Mouse (Mus musculus) liver, postnatal 0 days (tissue): ENCODE data around the gene Asxl2. TPM values are rescaled to one million over a fixed set of nuclear protein-coding genes. Genes with fewer than 3 reads are reported as not detected.
A peak's percentile ranks its signal among the peaks of the same experiment; 100 is the strongest.

Experiments
- ATAC-seq: fragments of 200-750 bp; cut with Nextera tagmentation; 2 replicates; pipeline ENCODE4 v1.8.0; 2017; ENCODE audit warnings: mild to moderate bottlenecking, moderate library complexity
- DNase-seq: peaks from one replicate; pipeline ENCODE4 v3.0.0-alpha.2; 2016
- H3K27ac ChIP-seq: fragments of 300-500 bp; sonication (generic); 2 replicates; pipeline ENCODE4 v1.5.1; 2014; ENCODE audit warnings: antibody characterized with exemption, moderate library complexity, mild to moderate bottlenecking, low read depth
- H3K27me3 ChIP-seq: fragments of 300-500 bp; sonication (generic); 2 replicates; pipeline ENCODE4 v1.6.1; 2014; ENCODE audit warnings: low read length, control low read depth, mixed read lengths; ENCODE audit not compliant: insufficient read depth
- H3K36me3 ChIP-seq: fragments of 300-500 bp; sonication (generic); replicated peaks from 2 replicates; pipeline ENCODE4 v1.6.1; 2014; ENCODE audit warnings: mild to moderate bottlenecking, control low read depth, low read length, moderate library complexity, mixed read lengths; ENCODE audit not compliant: insufficient read depth
- H3K4me1 ChIP-seq: fragments of 300-500 bp; sonication (generic); 2 replicates; pipeline ENCODE4 v1.6.1; 2014; ENCODE audit warnings: antibody characterized with exemption, mild to moderate bottlenecking, control low read depth; ENCODE audit not compliant: insufficient read depth
- H3K4me2 ChIP-seq: fragments of 300-500 bp; sonication (generic); 2 replicates; pipeline ENCODE4 v1.6.1; 2014; ENCODE audit warnings: low read depth, mild to moderate bottlenecking, low read length, moderate library complexity, mixed read lengths
- H3K4me3 ChIP-seq: fragments of 300-500 bp; sonication (generic); 2 replicates; pipeline ENCODE4 v1.5.1; 2014; ENCODE audit warnings: low read depth, low read length
- H3K9ac ChIP-seq: fragments of 300-500 bp; sonication (generic); replicated peaks from 2 replicates; pipeline ENCODE4 v1.6.1; 2014; ENCODE audit warnings: mild to moderate bottlenecking, moderate library complexity
- H3K9me3 ChIP-seq: fragments of 300-500 bp; sonication (generic); 2 replicates; pipeline ENCODE4 v1.6.1; 2016; ENCODE audit warnings: mild to moderate bottlenecking, control low read depth, low read length, mixed read lengths
- CTCF ChIP-seq: sonication (generic); IDR thresholded peaks from 2 replicates; pipeline ENCODE4 v1.5.1; 2016; ENCODE audit warnings: antibody characterized with exemption, low read depth
- EP300 ChIP-seq: IDR thresholded peaks from 2 replicates; pipeline ENCODE4 v1.6.1; 2016; ENCODE audit warnings: antibody characterized with exemption, low read depth, mild to moderate bottlenecking
- WGBS: fragments of 180-500 bp; shearing (Covaris S2); extraction: QIAGEN DNeasy Blood & Tissue Kit; methylation state at CpG from one replicate; pipeline ENCODE4 v1.1.7; 2014; ENCODE audit not compliant: insufficient replicate concordance; 5-methylcytosine and 5-hydroxymethylcytosine counted together
- polyA plus RNA-seq: library from polyadenylated mRNA; unstranded; fragments of >200 nt; fragmentation: Nextera tagmentation; extraction: Ambion mirVana; gene quantifications from 2 replicates; pipeline ENCODE4 v1.2.1, GENCODE M21; 2015

Gene Asxl2
- polyA plus RNA-seq, 1 experiment from 2014 or later = 5.1 TPM

DNA sequence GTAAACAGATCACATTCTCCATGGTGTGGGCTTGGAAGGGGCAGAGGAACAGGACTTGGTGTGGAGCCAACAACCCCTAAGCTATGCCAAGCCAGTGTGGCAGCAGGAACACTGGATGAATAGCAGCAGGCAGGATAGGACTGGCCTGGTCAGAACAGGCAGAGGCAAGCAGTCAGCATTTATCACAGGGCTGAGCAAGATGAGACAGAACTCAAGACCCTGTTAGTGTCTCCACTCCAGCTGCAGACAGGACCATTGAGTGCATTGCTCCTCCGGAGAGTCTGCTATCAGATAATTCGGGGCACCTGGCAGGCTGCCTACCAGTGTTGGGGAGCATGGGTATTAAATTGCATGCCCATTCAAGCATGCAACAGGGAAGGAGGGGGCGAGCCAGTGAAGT, 111.0 kb downstream of the Asxl2 start:
- H3K9me3 ChIP-seq = no peaks in the 10 kb centered on the region
- no peaks in the 10 kb centered on the region for H3K4me1 ChIP-seq
- H3K9ac ChIP-seq = no peak overlapping the region
- H3K4me3 ChIP-seq = no peak overlapping the region
- no peak for ATAC-seq
- TF ChIP-seq CTCF (no peak), EP300 (no peak)
- 63% methylated on average over 3 of the region's 3 CpGs for WGBS
- no peak for DNase-seq
- H3K36me3 ChIP-seq = no peaks in the 10 kb centered on the region
- no peaks in the 10 kb centered on the region for H3K27me3 ChIP-seq
- H3K4me2 ChIP-seq = no peak overlapping the region
- H3K27ac ChIP-seq = no peak overlapping the region

- Histone ChIP-seq H3K9me3 (no peaks in the 10 kb centered on the region), H3K36me3 (no peaks in the 10 kb centered on the region), H3K4me3 (no peak overlapping the region), H3K4me1 (0 out of 2 replicates have a peak, but pooled peaks cover 3% of the 10 kb centered on the region), H3K4me2 (no peak overlapping the region), H3K27me3 (no peaks in the 10 kb centered on the region), H3K9ac (no peak overlapping the region), H3K27ac (no peak overlapping the region)
- TF ChIP-seq CTCF (no peak), EP300 (no peak)
- DNase-seq (no peak), ATAC-seq (no peak)
- WGBS = 52% methylated on average over 1 of the region's 1 CpGs
Measured at GRCm38 (mm10) chr12:3538036-3538435, 111.4 kb downstream of the Asxl2 start.

DNA sequence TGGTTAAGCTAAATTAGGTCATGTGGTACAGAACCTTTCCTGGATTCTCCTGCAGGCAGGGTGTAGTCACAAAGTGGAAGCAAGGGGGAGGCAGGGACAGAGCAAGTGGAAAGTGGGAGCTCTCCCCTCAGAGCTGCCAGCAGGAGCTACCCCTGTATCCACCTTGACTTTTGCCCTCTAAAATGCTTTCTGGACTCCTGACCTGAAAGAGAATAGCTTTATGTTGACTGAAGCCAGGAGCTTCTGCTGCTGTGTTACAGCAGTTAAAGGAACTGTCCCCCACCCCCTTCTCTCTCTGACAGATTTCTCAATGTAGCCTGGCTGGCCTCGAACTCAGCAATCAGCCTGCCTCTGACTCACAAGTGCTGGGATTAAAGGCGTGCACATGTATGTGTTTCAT, 112.9 kb downstream of the Asxl2 start:
- Histone ChIP-seq H3K27ac (no peak overlapping the region), H3K4me1 (0 out of 2 replicates have a peak, but pooled peaks cover 3% of the 10 kb centered on the region), H3K9ac (no peak overlapping the region), H3K9me3 (no peaks in the 10 kb centered on the region), H3K4me3 (no peak overlapping the region), H3K36me3 (no peaks in the 10 kb centered on the region), H3K27me3 (no peaks in the 10 kb centered on the region), H3K4me2 (no peak overlapping the region)
- DNase-seq (no peak), ATAC-seq (peak; percentile 68)
- 52% methylated on average over 2 of the region's 2 CpGs for WGBS
- TF ChIP-seq EP300 (no peak), CTCF (no peak)

- H3K4me3 ChIP-seq = no peak overlapping the region
- DNase-seq (no peak), ATAC-seq (no peak)
- H3K9me3 ChIP-seq = no peaks in the 10 kb centered on the region
- TF ChIP-seq CTCF = no peak
- no peak for TF ChIP-seq EP300
- H3K27me3 ChIP-seq = no peaks in the 10 kb centered on the region
- H3K9ac ChIP-seq = no peak overlapping the region
- 83% methylated on average over 7 of the region's 7 CpGs for WGBS
- no peak overlapping the region for H3K27ac ChIP-seq
- H3K4me2 ChIP-seq = no peak overlapping the region
- no peaks in the 10 kb centered on the region for H3K36me3 ChIP-seq
- 0 out of 2 replicates have a peak, but pooled peaks cover 3% of the 10 kb centered on the region for H3K4me1 ChIP-seq
Measured at GRCm38 (mm10) chr12:3540871-3541270, 114.2 kb downstream of the Asxl2 start.

DNA sequence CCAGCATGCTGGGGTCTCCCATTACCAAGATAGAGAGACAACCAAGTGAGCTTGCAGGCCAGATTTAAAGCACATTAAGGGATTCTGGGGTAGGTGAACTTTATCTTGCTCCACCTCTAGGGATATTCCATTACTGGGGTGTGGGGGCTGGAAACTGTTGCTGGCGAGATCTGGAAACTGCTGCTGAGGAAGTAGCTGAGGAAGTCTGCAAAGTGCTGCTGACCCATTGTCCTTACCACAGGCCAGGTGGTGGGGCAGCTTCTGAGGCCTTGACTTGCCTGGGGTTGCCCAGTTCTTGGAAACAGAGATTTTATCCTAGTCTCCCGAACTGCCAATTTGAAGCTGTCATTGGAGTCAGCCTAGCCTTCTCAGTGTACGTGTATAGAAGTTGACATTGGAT, 118.8 kb downstream of the Asxl2 start:
- Histone ChIP-seq H3K4me3 (no peak overlapping the region), H3K27me3 (no peaks in the 10 kb centered on the region), H3K9me3 (no peaks in the 10 kb centered on the region), H3K4me1 (0 out of 2 replicates have a peak, but pooled peaks cover 4% of the 10 kb centered on the region), H3K4me2 (no peak overlapping the region), H3K27ac (no peak overlapping the region), H3K36me3 (no peaks in the 10 kb centered on the region), H3K9ac (no peak overlapping the region)
- 38% methylated on average over 3 of the region's 3 CpGs for whole genome bisulfite sequencing
- DNase-seq (no peak), ATAC-seq (no peak)
- TF ChIP-seq CTCF (no peak), EP300 (no peak)

DNA sequence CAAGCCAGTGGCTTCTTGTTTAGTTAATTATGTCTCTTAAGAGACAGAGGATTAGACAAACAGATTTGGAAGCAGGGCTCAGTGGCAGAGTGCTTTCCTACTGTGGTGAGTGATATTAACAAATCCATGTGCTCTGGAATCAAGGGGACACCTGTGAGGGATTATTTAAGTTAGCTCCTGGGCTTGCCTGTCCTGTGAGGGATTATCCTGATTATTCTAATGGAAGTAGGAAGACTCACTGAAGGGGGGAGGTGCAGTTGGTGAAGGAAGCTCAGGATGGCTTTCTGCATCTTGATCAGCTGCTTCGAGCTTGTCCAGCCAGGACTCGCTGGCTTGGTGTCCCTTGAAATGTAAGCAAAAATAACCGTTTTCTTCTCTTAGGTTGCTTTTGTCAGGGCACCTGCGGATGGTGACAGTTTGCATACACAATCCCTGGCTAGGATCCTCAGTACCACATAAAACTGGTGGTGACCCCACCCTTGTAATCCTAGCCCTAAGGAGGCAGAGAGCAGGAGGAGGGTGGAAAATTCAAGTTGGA, 119.5 kb downstream of the Asxl2 start:
- Histone ChIP-seq H3K4me2 (no peak overlapping the region), H3K36me3 (no peaks in the 10 kb centered on the region), H3K27me3 (no peaks in the 10 kb centered on the region), H3K9me3 (no peaks in the 10 kb centered on the region), H3K4me1 (0 out of 2 replicates have a peak, but pooled peaks cover 6% of the 10 kb centered on the region), H3K9ac (no peak overlapping the region), H3K27ac (no peak overlapping the region), H3K4me3 (no peak overlapping the region)
- 75% methylated on average over 4 of the region's 4 CpGs for WGBS
- DNase-seq (no peak), ATAC-seq (no peak)
- TF ChIP-seq CTCF (no peak), EP300 (no peak)
